18 mouse cellular contexts compared by ENCODE assay signal in genomic region chr4:31367031-31367430, GRCm38 (mm10).
DNase-seq lines count a peak whose midpoint lies in the region; ATAC-seq and TF ChIP-seq lines count a peak whose summit lies in the region.
"Had no signal": no experiment of that assay in that cellular context is flagged by ENCODE, and none has a peak within 500 bp of the region (broad histone marks: within the 10 kb centered on the region; RNA-seq: fewer than 3 reads in every experiment).

No protein-coding gene starts in this region.

- no peak for ATAC-seq in forebrain, embryonic 14.5 days
- ATAC-seq in lung, embryonic 14.5 days (ENCODE audit: insufficient read depth), result no peak
- no peak for ATAC-seq in lung, postnatal 0 days
- ATAC-seq: inflammation-experienced regulatory T-cells, adult 6 months had no signal

- no peaks in the 10 kb centered on the region for H3K9me3 ChIP-seq in forebrain, embryonic 14.5 days (replicated peaks; ENCODE audit: control insufficient read depth, low read length)
- H3K9me3 ChIP-seq in forebrain, embryonic 10.5 days, result no peaks in the 10 kb centered on the region
- H3K9me3 ChIP-seq in lung, embryonic 14.5 days (ENCODE audit: low read depth, low read length), result no peaks in the 10 kb centered on the region
- H3K9me3 ChIP-seq in lung, postnatal 0 days (ENCODE audit: low read length), result no peaks in the 10 kb centered on the region
- H3K9me3 ChIP-seq: embryonic facial prominence, embryonic 10.5 days; heart, embryonic 15.5 days; hindbrain, embryonic 15.5 days had no signal

- no peaks in the 10 kb centered on the region; the same call in 1 of the 2 replicates for H3K4me1 ChIP-seq in forebrain, embryonic 14.5 days (ENCODE audit: control insufficient read depth, insufficient read depth, low read length)
- no peaks in the 10 kb centered on the region for H3K4me1 ChIP-seq in forebrain, embryonic 10.5 days
- no peaks in the 10 kb centered on the region for H3K4me1 ChIP-seq in lung, embryonic 14.5 days (ENCODE audit: insufficient read depth)
- no peaks in the 10 kb centered on the region for H3K4me1 ChIP-seq in lung, postnatal 0 days (ENCODE audit: insufficient read depth, low read depth, low read length)
- H3K4me1 ChIP-seq: embryonic facial prominence, embryonic 10.5 days; heart, embryonic 15.5 days had no signal

- H3K4me3 ChIP-seq in forebrain, embryonic 14.5 days (ENCODE audit: low read depth, low read length), result no peak overlapping the region
- H3K4me3 ChIP-seq in forebrain, embryonic 10.5 days, result no peak overlapping the region
- no peak overlapping the region for H3K4me3 ChIP-seq in lung, embryonic 14.5 days (ENCODE audit: low read depth, low read length)
- no peak overlapping the region for H3K4me3 ChIP-seq in lung, postnatal 0 days (ENCODE audit: low read depth, low read length)
- H3K4me3 ChIP-seq: embryonic facial prominence, embryonic 10.5 days; heart, adult 2 months; heart, embryonic 15.5 days; hindbrain, embryonic 15.5 days had no signal

- H3K36me3 ChIP-seq in forebrain, embryonic 14.5 days (ENCODE audit: control insufficient read depth, insufficient read depth, low read length), result no peaks in the 10 kb centered on the region
- H3K36me3 ChIP-seq in forebrain, embryonic 10.5 days (replicated peaks), result no peaks in the 10 kb centered on the region
- H3K36me3 ChIP-seq in lung, embryonic 14.5 days (ENCODE audit: insufficient read depth), result no peaks in the 10 kb centered on the region
- H3K36me3 ChIP-seq in lung, postnatal 0 days (ENCODE audit: insufficient read depth, low read length), result no peaks in the 10 kb centered on the region
- H3K36me3 ChIP-seq: embryonic facial prominence, embryonic 10.5 days; heart, embryonic 15.5 days; hindbrain, embryonic 15.5 days had no signal

- no peak overlapping the region for H3K4me2 ChIP-seq in forebrain, embryonic 14.5 days (ENCODE audit: low read length)
- H3K4me2 ChIP-seq in lung, embryonic 14.5 days, result no peak overlapping the region
- H3K4me2 ChIP-seq in lung, postnatal 0 days (replicated peaks; ENCODE audit: low read depth, low read length), result no peak overlapping the region
- H3K4me2 ChIP-seq: heart, embryonic 11.5 days; heart, embryonic 15.5 days; hindbrain, embryonic 15.5 days had no signal

- H3K9ac ChIP-seq in forebrain, embryonic 14.5 days (ENCODE audit: low read length), result no peak overlapping the region
- H3K9ac ChIP-seq in lung, embryonic 14.5 days, result no peak overlapping the region
- no peak overlapping the region for H3K9ac ChIP-seq in lung, postnatal 0 days (replicated peaks; ENCODE audit: low read depth)
- H3K9ac ChIP-seq: heart, embryonic 15.5 days; hindbrain, embryonic 15.5 days had no signal

- WGBS in forebrain, embryonic 14.5 days, result 82% methylated on average over 5 of the region's 5 CpGs
- WGBS in forebrain, embryonic 10.5 days, result 91% methylated on average over 5 of the region's 5 CpGs
- 69% methylated on average over 5 of the region's 5 CpGs for WGBS in lung, embryonic 14.5 days
- 67% methylated on average over 5 of the region's 5 CpGs for WGBS in lung, postnatal 0 days

- H3K27me3 ChIP-seq in forebrain, embryonic 14.5 days (replicated peaks; ENCODE audit: control insufficient read depth, insufficient read depth, low read length), result no peaks in the 10 kb centered on the region
- H3K27me3 ChIP-seq in forebrain, embryonic 10.5 days (ENCODE audit: poor library complexity, severe bottlenecking), result no peaks in the 10 kb centered on the region
- no peaks in the 10 kb centered on the region for H3K27me3 ChIP-seq in lung, embryonic 14.5 days (ENCODE audit: insufficient read depth, low read length)
- H3K27me3 ChIP-seq in lung, postnatal 0 days (replicated peaks; ENCODE audit: insufficient read depth, low read length), result no peaks in the 10 kb centered on the region
- H3K27me3 ChIP-seq: heart, embryonic 15.5 days; hindbrain, embryonic 15.5 days had no signal

- DNase-seq in forebrain, embryonic 14.5 days (ENCODE audit: low spot score), result no peak
- no peak for DNase-seq in forebrain, embryonic 10.5 days (ENCODE audit: extremely low spot score, low spot score)
- DNase-seq in lung, embryonic 14.5 days, result peak; percentile 3
- no peak for DNase-seq in lung, postnatal 0 days (ENCODE audit: low spot score)
- DNase-seq in adrenal gland, postnatal 10 days, result peak; percentile 20
- DNase-seq in adrenal gland, postnatal 36 days, result peak; percentile 20 to 26
- no peak for DNase-seq in left cerebral cortex, adult 8-10 months (ENCODE audit: low spot score in 2 of 2)
- DNase-seq: cerebellum, adult 2 months; gastrocnemius, postnatal 14 days; heart, adult 2 months; heart, postnatal 14 days; kidney, adult 11 months; kidney, adult 9 months had no signal

- TF ChIP-seq EP300 in lung, postnatal 0 days (IDR thresholded peaks at IDR 0.05), result no peak

- no peak for TF ChIP-seq CTCF in lung, embryonic 14.5 days (IDR thresholded peaks at IDR 0.05; ENCODE audit: low read depth)
- TF ChIP-seq CTCF in lung, postnatal 0 days (IDR thresholded peaks at IDR 0.05), result no peak

- peak overlapping the region; percentile 65 for H3K27ac ChIP-seq in forebrain, embryonic 14.5 days (ENCODE audit: low read depth, low read length)
- H3K27ac ChIP-seq in forebrain, embryonic 10.5 days, result no peak overlapping the region
- no peak overlapping the region for H3K27ac ChIP-seq in lung, embryonic 14.5 days (ENCODE audit: low read depth)
- H3K27ac ChIP-seq in lung, postnatal 0 days (ENCODE audit: low read length), result no peak overlapping the region
- H3K27ac ChIP-seq: embryonic facial prominence, embryonic 10.5 days; heart, adult 2 months; heart, embryonic 15.5 days had no signal

Comparison
In these comparisons a context has a peak if more than half of its experiments do, and no peak if none do; other contexts are left out.
1. DNase-seq: peak in lung, embryonic 14.5 days (single experiment), adrenal gland, postnatal 10 days (single experiment) and adrenal gland, postnatal 36 days (2 of 2); none in forebrain, embryonic 14.5 days (single experiment), forebrain, embryonic 10.5 days (single experiment), lung, postnatal 0 days (single experiment) and left cerebral cortex, adult 8-10 months (0 of 2).